Mouse (Mus musculus) heart, adult 11 months (tissue): ENCODE data around the gene Atrnl1.
A peak's percentile ranks its signal among the peaks of the same experiment; 100 is the strongest.

Experiments used
- DNase-seq: peaks from one replicate; pipeline ENCODE4 v3.0.0; 2022

Atrnl1 gene

DNA sequence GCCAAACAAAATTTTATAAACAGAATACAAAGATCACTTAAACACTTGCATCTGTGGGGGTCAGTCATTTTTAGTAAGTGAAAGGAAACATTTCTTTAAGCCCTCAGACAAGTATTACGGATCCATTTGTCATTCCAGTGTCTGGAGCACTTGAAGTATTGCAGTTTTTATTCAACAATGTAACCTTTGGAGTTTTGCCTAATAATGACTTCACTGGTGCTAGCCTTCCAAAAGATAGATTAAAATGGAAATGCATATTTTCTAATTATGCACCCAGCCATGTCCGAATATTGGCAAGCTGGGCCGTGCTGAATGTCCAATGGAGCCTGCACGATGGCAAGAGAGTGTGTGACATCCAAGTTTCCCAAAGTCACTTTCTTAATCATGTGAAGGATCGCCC, 513.7 kb downstream of the Atrnl1 start:
- DNase-seq = no peak

DNA sequence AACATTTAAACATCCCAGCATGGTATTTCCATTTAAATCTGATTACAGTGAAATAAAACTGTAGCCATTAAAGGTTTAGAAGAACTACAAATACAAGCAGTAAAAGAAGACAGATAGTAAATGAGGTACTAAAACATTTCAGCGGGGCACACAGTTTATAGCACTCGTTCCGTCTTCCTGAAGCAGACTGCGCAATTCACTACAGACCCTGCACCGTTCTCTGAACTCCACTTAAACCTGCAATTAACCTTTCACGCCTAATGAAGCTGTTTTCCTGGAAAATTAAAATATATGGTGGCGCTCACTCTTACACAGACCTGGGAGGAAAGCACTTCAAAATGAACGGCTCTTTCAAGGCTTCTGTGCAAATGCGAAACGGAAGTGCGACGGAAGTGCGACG, 514.2 kb downstream of the Atrnl1 start:
- DNase-seq = no peak

DNA sequence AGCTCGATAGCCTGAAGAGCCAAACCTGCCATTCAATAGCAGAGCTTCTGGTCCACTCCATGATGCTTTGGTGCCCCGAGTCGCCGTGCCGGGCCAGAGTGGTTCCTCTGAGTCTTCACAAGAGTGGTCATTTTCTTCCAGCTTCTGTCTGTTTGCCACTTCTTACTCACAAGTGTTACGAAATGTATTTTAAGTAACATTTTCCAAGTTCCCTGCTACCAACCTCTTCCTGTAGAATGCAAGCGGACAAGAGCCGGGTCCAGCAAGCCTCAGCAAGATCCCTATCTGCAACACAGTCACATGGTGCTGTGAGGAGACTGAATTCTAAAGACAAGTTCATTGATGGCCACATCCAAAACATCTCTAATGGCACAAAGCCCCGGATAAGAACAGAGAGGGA, 521.1 kb downstream of the Atrnl1 start:
- no peak for DNase-seq

DNA sequence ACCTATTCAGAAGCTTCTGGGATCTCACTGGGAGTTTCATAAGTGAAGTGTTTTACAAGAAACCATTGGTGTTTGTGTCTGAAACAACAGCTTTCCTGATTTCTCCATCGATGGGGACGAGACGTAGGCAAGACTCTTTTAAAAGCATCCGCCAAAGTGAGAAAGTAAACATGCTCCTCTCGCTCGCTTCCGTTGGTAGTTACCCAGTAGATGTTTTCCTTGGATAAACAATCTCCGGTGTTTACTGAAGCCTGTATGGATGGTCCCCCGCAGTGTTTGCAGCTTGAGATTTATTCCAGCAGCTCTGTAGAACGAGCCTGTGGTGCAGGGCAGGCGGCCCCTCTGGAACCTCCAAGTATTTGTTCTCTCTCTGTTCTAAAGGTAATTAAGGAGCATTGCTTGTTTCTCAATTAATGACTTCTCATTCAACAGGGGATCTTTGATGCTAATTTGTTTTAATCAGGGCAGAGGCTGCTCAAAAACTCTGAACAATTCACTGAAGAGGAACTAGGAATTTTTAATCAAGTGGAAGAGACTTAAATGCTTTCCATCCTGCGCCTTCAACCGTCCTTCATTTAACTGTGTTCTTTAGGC, 529.5 kb downstream of the Atrnl1 start:
- DNase-seq = no peak

DNA sequence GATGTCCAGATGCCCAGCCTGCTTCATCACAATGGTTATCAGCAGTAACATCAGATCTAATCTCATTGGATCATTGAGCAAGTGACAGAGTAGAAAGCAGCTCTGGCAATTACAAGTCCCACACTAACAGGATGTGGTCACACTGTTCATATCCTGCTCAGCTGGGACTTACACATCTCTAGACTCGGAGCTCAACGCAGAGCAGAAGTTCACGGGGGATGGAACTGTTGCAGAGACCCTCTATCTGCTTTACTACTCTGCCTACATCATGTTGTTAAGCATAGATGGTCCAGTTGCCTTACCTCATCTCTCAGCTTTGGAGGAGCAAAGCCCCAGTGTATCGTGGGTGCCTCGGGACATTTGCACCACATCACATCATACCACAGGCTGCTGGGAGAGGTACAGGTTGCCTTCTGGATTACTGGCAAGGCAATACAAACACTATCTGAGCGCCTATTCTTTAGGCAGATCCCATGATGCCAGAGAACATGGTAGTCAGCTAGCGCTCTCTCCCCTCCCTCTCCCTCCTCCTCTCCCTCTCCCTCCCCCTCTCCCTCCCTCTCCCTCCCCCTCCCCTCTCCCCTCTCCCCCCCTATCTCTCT, 533.1 kb downstream of the Atrnl1 start:
- no peak for DNase-seq

DNA sequence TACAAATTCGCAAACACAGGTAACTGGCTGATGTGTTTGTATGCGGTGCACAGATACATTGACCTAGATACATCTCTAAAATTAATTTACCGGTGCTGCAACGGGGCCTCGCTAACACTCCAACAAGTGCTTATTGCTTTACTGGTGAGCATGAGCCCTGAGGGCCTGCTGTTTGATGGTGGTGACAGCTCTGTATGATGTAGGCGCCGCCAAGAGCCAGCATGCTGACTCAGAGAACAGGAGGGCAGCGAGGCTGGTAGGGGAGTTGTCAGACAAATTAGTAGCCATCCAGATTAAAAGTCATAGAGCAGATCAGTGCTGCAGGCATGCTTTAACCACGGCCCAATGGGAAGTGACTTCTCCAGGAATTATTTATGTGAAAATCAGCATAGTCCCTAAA, 534.7 kb downstream of the Atrnl1 start:
- DNase-seq = peak; percentile 93

DNA sequence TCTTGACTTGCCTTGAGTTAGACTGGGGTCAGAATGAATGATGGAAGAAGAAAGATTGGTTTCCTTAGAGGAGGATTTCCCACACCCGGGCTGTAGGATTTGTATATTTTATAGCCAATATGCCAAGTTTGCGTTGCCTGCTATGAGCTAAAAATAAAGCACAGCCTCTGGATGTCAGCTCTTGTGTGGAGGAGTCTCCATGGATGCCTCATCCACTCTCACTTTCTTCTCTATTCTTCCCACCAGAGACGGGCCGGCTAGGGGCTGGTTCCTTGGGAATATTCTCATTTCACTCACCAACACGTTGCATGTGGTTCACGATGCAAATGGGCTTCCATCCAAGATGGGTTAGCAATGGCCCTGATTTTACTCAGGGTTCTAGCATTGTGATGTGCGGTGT, 540.4 kb downstream of the Atrnl1 start:
- no peak for DNase-seq

DNA sequence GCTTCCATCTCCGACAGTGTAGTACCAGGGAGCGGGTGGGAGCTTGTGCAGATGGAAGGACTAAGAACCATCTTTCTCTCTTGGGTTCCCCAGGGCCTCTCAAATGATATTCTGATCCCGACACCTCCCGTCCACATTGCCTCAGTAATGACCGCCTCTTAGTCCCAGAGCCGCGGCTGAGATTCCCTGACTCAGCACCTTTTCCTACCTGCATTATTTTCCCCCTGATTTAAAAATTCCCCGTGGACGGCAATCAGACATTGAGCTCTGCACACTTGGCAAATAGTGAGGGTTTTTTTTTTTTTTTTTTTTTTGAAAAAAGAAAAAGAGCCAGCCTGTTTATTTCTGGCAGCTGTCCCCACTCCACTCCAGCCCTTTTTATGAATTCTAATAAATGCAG, 550.7 kb downstream of the Atrnl1 start:
- DNase-seq = no peak

DNA sequence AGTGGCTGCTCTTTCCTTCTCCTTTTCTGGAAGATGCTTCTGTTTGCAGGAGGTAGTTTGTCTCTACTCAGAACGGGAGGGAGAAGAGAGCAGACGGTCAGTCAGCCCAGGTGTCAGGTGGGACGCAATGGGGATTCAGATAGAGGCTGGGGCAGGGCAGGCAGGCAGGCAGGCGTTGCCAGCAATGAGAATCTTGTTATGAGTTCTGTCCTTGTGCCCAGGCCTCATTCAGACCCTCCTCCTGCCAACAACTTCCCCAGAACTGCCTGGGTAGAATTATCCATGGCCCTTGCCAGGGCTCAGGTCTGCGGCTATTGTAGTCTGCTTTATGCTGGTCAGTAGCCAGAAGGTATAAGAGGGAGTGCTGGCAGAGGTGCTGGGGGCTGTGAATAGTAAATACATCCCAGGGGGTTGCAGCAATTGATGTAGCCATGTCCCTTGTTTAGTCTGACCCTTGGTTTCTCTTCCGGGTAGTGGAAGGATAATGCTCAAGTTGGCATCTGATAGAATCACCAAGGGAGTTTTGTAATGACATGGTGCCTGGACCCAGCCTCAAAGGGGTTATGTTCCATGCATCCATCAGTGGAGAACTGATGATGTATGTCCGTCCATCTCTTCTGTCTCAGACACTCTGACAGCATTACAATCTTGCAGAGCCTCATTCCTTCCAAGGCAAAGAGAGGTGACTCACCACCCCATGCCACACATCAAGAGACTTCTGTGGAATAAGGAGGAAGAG, 554.2 kb downstream of the Atrnl1 start:
- DNase-seq = no peak

DNA sequence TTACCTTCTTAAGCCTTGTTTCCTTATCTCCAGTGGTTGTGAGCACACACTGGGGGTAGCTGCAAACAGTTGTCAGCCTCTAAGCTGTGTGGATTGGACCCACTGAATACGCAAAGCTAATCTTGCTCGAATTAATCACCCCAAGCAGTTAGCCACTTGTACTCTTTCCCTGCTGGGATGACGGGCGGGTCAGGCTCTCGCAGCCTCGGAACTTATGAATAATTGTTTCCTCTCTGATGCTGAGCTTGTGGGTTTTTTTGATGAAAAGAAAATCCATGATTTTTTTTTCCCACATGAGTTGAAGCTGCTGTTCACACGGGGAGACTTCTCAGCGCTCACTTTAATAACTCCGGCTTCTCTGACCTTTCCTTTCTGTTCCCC, 554.8 kb downstream of the Atrnl1 start:
- no peak for DNase-seq

DNA sequence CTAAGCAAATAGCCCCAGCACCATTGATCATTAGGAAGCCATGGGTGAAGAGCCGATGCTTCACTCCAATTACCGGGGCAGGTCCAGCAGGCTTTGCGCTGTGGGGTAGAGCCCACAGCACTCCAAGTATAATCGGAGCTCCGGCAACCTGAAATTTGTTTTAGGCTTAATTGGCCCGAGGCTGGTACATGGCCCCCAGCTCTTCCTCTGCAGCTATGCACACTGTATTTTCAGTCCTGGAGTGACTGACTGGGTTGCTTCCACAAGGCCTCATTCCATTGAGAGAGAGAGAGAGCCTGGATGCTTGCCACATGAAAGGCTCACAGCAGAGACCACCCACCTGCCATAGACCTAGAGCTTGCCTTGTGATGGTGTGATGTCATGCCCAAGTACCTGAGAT, 555.3 kb downstream of the Atrnl1 start:
- DNase-seq = no peak

DNA sequence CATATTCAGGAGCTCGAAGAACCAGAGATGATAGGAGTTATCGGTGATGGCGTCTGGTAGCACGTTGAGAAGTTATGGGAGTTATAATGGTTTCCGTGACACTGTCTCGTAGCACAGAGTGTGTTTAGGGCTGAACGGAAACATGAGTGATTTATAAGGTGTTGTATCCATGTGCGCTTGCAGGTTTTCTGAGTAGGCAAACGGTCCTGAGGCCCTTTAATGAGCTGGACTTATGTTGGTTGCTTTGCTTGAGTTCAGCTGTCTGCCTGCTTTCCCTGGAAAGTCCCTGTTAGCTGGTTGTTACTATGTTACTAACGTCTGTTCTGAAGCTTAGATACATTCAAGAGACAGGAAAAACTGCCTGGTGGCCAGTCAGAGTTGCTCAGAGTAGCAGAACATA, 567.6 kb downstream of the Atrnl1 start:
- DNase-seq = no peak

DNA sequence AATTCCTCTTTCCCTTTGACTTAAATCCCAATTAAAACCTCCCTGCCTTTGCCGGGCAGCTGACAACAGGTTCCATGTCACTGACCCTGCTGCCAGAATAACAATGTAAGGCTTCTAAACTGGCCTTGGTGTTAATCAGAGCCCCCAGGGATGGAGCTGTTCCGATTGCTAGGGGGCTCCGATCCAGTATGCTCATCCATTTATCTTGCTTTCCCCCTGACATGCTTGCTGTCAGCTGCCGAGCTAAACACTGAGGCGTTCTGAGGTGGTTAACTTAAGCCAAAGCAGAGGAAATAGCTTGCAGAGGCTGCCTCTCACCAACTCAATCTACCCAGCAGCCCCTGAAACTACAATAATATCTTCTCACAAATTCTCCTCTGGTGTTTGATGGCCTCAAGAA, 569.9 kb downstream of the Atrnl1 start:
- DNase-seq = no peak
